Mouse (Mus musculus) brain, embryonic 14.5 days (tissue): ENCODE measurements around the gene Rab40c. TPM values are rescaled to one million over a fixed set of nuclear protein-coding genes. Genes with fewer than 3 reads are reported as not detected.
A peak's percentile ranks its signal among the peaks of the same experiment; 100 is the strongest.

Experiments
- DNase-seq: peaks from one replicate; pipeline ENCODE4 v3.0.0-alpha.2; 2011; ENCODE audit warnings: low read depth
- CTCF ChIP-seq: fragments of 200-500 bp; IDR thresholded peaks from 2 replicates; pipeline ENCODE4 v1.5.1; 2012; ENCODE audit warnings: inconsistent platforms, mild to moderate bottlenecking, moderate library complexity, borderline replicate concordance; ENCODE audit not compliant: insufficient read depth, insufficient read length; ENCODE audit errors: extremely low read depth
- POLR2A ChIP-seq: fragments of 200-500 bp; IDR thresholded peaks from 2 replicates; pipeline ENCODE4 v1.6.1; 2012; ENCODE audit warnings: mild to moderate bottlenecking, inconsistent platforms, borderline replicate concordance; ENCODE audit not compliant: poor library complexity, insufficient read depth, insufficient read length, severe bottlenecking; ENCODE audit errors: extremely low read depth
- polyA plus RNA-seq: library from polyadenylated mRNA; depleted of rRNA; stranded (reverse); fragments of >200 nt; gene quantifications from 2 replicates; pipeline ENCODE4 v1.2.3, GENCODE M21; 2012

The Rab40c gene
- polyA plus RNA-seq, 1 experiment = 88.3 TPM

GRCm38 (mm10) chr17:25868601-25869191 is 50.8 kb downstream of the Rab40c start, which contains the start of gene Mcrip2:
Mcrip2 (minus strand) TSS chr17:25868764.
- TF ChIP-seq POLR2A = 0 out of 2 replicates have a peak, but pooled peaks have one; percentile 18
- no peak for TF ChIP-seq CTCF
- peak; percentile 92 for DNase-seq

- TF ChIP-seq CTCF (no peak), POLR2A (no peak)
- DNase-seq = no peak
Observed at GRCm38 (mm10) chr17:25867836-25868600, 51.5 kb downstream of the Rab40c start.

GRCm38 (mm10) chr17:25867509-25867835 is 52.1 kb downstream of the Rab40c start:
- no peak for TF ChIP-seq POLR2A
- TF ChIP-seq CTCF = no peak

GRCm38 (mm10) chr17:25866172-25866571 is 53.4 kb downstream of the Rab40c start:
- DNase-seq = no peak

More at GRCm38 (mm10) chr17:25867509-25867835, 52.1 kb downstream of the Rab40c start:
- no peak for DNase-seq

GRCm38 (mm10) chr17:25865288-25865687 is 54.2 kb downstream of the Rab40c start:
- DNase-seq = no peak
- TF ChIP-seq CTCF = no peak
- no peak for TF ChIP-seq POLR2A

More at GRCm38 (mm10) chr17:25866172-25866571, 53.4 kb downstream of the Rab40c start:
- TF ChIP-seq POLR2A = no peak
- no peak for TF ChIP-seq CTCF

GRCm38 (mm10) chr17:25864311-25864710 is 55.2 kb downstream of the Rab40c start:
- no peak for DNase-seq
- no peak for TF ChIP-seq CTCF
- TF ChIP-seq POLR2A = no peak

GRCm38 (mm10) chr17:25863681-25864080 is 55.8 kb downstream of the Rab40c start:
- no peak for DNase-seq
- TF ChIP-seq CTCF = no peak
- TF ChIP-seq POLR2A = no peak

GRCm38 (mm10) chr17:25861704-25862612 is 57.6 kb downstream of the Rab40c start:
- TF ChIP-seq POLR2A = no peak
- TF ChIP-seq CTCF = no peak
- no peak for DNase-seq

- TF ChIP-seq POLR2A (peak; percentile 71), CTCF (no peak)
- peak; percentile 98 for DNase-seq
Observed at GRCm38 (mm10) chr17:25860832-25861703, 58.5 kb downstream of the Rab40c start, which contains the start of gene Wdr90. Wdr90 (minus strand) TSS chr17:25861501.

GRCm38 (mm10) chr17:25860229-25860628 is 59.3 kb downstream of the Rab40c start:
- no peak for DNase-seq
- no peak for TF ChIP-seq CTCF
- TF ChIP-seq POLR2A = no peak
